Mouse (Mus musculus) embryonic fibroblast, embryonic 13.5 days (primary cell): ENCODE results near the gene Rasgef1b.

Experiments used
- CTCF ChIP-seq: IDR thresholded peaks from 2 replicates; pipeline ENCODE4 v1.5.1; 2011; ENCODE audit warnings: mild to moderate bottlenecking, control low read depth, low read length, moderate library complexity, borderline replicate concordance; ENCODE audit not compliant: insufficient read depth
- POLR2A ChIP-seq: IDR thresholded peaks from 2 replicates; pipeline ENCODE4 v1.6.1; 2011; ENCODE audit warnings: low read depth, mild to moderate bottlenecking, control low read depth, low read length, moderate library complexity

GRCm38 (mm10) chr5:99428648-99429047 is 300.2 kb downstream of the Rasgef1b start:
- TF ChIP-seq CTCF (no peak), POLR2A (no peak)
